Mouse (Mus musculus): Measurements from ENCODE around the gene Cnga2.
"Not testable (repeated sequence)": the region's sequence is repeated elsewhere in the genome, so short reads cannot be mapped to it uniquely, and the experiment has no call there.

Cnga2 gene

GRCm38 (mm10) chrX:71991549-71991948, at the start of gene Cnga2:
Gene Cnga2, plus strand, starts transcription at chrX:71991849.
- DNase-seq (ENCODE audit: low spot score), result no peak

GRCm38 (mm10) chrX:71946631-71947030, 45.0 kb upstream of the Cnga2 start:
- DNase-seq (ENCODE audit: low spot score), result no peak

DNA sequence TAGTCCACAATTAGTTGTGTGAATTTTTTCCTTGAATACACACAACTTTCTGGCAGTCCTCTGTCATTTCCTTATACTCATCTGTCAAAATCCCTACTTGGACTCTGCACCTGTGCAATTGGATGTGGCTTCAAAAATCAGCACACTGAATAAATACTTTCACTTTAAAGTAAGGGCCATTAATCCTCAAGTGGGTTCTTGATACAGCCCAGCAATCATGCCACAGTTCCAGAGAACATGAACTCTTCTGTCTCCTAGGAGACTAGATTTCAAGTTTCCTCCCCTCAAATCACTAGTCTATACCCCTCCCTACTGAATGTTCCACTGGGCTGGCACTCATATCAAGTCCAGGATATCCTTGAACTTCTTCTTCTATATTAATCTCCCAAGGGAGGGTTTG, 33.3 kb upstream of the Cnga2 start:
- DNase-seq (ENCODE audit: low spot score), result no peak

DNA sequence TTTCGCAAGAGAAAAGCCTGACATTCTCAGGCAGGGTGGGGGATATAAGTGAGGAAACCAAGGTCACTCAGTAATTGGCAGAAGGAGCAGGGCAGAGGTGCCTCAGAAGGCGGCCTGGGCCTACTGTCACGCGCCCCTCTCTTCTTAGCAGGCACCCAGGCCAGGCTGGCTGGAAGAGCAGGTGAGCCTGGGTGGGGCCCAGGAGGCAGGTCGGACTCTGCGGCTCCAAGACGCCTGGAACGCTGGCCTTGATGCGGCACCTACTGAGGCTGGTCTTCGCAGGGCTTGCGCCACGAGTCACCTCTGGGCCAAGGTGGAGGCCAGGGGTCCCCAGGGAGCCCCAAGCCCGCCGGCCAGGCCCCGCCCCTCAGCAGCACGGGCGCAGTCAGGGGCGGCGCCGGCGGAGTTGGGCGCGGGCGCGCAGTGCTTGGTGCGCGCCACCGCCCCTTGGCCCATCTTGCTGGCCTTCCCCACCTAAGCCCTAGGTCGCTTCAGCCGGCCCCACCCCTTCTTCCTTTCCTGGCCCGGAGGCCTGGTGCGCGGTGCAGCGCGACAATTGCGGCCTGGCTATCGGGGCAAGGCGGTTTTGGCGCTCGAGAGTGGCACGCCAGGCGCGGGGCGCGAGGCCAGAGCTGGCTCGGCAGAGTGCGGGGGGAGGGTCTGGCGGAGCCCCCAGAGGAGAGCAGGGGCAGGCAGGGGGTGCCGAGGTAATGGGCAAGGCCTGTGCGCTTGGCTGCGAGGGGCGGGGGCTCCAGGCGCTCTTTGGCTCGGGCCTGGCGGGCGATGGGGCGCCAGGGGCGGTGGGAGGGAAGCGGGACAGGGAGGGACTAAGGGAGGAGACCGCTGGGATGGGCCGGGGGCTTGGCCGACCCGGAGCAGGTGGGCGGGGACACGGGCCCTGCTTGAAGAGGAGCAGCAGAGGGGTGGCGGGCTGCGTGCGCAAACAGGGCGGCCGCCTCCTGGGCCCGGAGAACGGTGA, 29.3 kb upstream of the Cnga2 start, which contains the start of gene Prrg3:
TSS of gene Prrg3 (plus strand) at position 552 of the 979 bp plus-strand sequence.
- DNase-seq (ENCODE audit: low spot score), result peak; percentile 63

DNA sequence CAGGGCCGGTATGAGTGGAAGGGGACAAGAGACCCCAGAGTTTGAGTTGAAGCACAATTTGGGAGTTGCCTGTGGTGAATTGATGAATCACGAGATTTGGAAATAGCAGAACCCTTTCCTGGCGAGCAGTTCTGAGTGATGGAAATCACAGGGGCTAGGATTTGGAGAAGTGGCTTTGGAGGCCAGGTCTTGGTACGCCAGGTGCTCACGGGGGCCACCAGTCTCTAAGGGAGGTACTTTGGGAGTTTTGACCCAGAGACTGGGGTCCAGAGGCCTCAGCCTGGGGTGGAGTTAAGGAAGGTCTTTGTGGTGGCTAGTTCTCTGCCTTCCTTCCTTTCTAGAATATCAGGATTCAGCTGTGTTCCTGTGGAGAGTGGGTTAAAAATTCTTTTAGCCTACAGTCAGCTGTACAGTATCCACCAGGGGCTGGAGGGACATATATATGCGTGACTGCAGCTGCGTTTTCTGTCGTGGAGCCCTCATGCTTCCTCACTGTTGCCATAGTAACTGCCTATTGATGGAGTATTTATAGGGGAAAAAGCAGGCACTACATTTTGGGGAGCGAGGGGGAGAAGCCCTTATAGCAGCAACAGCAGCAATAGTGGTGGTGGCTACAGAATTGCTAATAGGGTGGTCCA, 28.3 kb upstream of the Cnga2 start:
- no peak for DNase-seq (ENCODE audit: low spot score)

DNA sequence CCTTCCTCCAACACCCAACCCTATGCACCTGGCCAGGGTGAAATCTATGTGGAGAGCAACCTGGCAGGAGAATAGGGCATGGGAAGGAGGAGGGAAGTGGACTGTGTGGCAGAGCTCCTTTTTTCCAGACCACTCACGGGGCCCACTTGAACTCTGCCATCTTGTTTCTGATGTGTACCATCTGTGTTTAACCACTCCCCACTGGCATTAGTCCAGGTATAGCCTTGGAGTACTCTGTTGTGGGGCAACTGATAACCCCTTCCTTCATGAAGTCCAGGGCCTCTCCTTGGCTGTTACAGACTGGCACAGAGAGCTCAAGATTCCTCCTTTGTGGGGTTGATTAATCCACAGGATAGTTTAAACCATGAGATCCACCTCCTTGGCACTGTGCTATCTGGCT, 23.4 kb upstream of the Cnga2 start:
- DNase-seq (ENCODE audit: low spot score), result no peak

DNA sequence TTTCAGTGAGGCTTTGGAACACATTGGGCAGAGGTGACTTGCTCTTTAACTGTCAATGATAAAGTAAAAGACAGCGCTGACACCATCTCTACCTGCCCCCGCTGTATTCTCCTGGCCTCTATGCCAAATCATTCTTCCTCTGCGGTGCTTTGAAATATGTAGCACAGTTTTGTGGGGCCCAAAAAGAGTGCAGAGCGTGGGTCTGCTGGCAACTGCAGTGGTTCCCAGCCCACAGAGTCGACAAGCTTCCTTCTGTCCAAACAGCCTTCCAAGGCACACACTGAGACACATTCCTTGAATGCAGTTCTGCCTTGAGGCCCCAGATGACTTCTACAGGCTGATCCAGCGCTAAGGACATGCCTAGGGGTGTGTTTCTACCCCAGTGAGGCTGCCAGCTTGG, 22.8 kb upstream of the Cnga2 start:
- no peak for DNase-seq (ENCODE audit: low spot score)

- DNase-seq (ENCODE audit: low spot score), result no peak
Measured at GRCm38 (mm10) chrX:71971325-71971724, 20.3 kb upstream of the Cnga2 start.

GRCm38 (mm10) chrX:71972686-71973085, 19.0 kb upstream of the Cnga2 start, which contains the start of gene Fate1:
Gene Fate1, plus strand, starts transcription at chrX:71972986.
- no peak for DNase-seq (ENCODE audit: low spot score)

DNA sequence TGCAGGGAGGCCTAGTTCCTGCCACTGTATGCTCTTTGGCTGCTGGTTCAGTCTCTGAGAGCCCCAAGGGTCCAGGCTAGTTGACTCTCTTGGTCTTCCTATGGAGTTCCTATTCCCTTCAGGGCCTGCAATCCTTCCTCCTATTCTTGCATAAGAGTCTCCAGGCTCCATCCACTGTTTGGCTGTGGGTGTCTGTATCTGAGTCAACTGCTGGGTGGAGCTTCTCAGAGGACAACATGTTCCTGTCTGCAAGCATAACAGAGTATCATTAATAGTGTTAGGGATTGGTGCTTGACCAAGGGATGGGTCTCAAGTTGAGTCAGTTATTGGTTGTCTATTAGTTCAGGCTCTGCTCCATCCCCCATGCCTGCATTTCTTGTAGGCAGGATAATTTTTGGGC, 14.0 kb upstream of the Cnga2 start:
- not testable (repeated sequence) for DNase-seq (ENCODE audit: low spot score)

- DNase-seq (ENCODE audit: low spot score), result peak; percentile 7
Measured at GRCm38 (mm10) chrX:71980443-71980842, 11.2 kb upstream of the Cnga2 start.

GRCm38 (mm10) chrX:71981322-71981721, 10.3 kb upstream of the Cnga2 start:
- no peak for DNase-seq (ENCODE audit: low spot score)

GRCm38 (mm10) chrX:71983205-71983604, 8.4 kb upstream of the Cnga2 start:
- no peak for DNase-seq (ENCODE audit: low spot score)

DNA sequence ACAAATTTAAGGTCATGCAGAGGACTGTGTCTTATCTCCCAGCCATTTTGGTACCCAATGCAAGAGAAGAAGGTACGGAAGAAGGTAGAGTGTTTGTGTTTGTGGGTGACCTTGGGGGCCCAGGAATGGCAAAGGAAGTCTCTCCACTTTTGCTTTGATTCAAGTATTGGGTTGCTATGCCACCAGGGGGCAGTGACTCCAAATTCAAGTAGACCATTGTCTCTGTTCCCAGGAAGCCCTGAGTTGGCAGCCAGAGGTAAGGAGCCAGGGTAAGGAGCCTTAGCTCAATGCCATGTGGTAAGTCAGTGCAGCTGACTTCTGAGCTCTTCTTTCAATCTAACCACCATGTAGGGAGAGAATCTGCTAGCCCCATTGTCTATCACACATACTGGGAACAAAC, 7.9 kb upstream of the Cnga2 start:
- DNase-seq (ENCODE audit: low spot score), result no peak

GRCm38 (mm10) chrX:71995972-71996371, 4.3 kb downstream of the Cnga2 start:
- no peak for DNase-seq (ENCODE audit: low spot score)

DNA sequence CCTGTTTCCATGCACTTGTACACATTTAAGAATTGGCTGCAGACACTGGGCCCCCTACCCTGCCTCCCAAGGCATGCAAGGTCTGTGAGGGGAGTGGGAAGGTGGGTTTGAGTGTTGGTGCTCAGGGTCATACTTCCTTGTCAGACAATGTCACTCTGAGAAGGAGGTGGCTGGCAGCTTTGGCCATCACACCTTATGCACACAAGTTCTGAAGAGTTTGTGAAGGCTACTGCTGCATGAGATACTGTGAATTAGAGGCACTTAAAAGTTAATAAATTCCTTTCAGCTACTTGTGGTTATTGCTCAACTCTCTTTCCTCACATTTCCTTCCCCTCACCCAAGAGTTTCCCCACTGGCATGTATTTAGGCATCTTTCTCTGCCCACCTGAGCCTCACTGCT, 18.3 kb downstream of the Cnga2 start:
- no peak for DNase-seq (ENCODE audit: low spot score)

DNA sequence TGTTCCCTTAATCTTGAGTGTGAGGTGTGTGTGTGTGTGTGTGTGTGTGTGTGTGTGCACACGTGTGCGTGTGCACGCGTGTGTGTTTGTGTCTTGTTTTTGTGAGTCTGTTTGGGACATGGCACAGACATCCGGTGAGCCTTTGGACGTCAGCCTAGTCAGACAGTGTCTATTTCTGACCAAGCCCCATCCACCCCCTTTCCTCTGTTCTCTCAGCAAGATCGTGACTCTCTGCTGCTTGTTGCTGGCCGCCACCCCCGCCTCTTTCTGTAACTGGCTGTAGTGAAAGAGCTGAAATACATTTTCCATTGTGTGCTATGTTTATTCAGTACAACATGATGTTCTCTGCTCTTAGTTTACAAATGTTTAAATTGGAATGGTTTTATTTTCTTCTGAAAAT, 20.6 kb downstream of the Cnga2 start:
- no peak for DNase-seq (ENCODE audit: low spot score)

- no peak for DNase-seq (ENCODE audit: low spot score)
Measured at GRCm38 (mm10) chrX:72012804-72013203, 21.2 kb downstream of the Cnga2 start.

GRCm38 (mm10) chrX:72022241-72022640, 30.6 kb downstream of the Cnga2 start:
- DNase-seq (ENCODE audit: low spot score), result no peak

GRCm38 (mm10) chrX:72022750-72023398, 31.2 kb downstream of the Cnga2 start:
- no peak for DNase-seq (ENCODE audit: low spot score)

- no peak for DNase-seq (ENCODE audit: low spot score)
Measured at GRCm38 (mm10) chrX:72023542-72023941, 31.9 kb downstream of the Cnga2 start.

DNA sequence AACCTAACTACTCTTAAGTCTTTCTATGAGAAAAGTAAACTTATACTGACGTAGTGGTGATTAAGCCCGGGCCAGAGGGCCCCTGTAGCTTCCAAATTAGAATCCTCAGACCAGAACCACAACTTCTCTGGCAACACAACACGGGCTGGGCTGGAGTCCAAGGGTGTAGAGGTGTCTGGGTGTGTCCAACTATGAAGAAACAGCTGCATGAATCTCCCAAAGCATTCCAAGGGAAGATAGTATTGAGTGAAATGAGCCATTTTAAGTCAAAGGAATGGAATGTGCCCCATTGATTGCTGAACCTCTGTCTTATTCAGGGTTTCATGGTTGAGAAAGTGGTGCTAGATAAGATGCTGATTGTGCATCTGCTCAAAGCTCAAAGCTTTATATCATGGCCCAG, 52.4 kb downstream of the Cnga2 start:
- DNase-seq (ENCODE audit: low spot score), result no peak

- DNase-seq (ENCODE audit: low spot score), result no peak
Measured at GRCm38 (mm10) chrX:72047918-72048317, 56.3 kb downstream of the Cnga2 start.

Measured in testis, postnatal 14 days (tissue).